Mouse (Mus musculus): ENCODE results near the gene Cnih1.

DNA sequence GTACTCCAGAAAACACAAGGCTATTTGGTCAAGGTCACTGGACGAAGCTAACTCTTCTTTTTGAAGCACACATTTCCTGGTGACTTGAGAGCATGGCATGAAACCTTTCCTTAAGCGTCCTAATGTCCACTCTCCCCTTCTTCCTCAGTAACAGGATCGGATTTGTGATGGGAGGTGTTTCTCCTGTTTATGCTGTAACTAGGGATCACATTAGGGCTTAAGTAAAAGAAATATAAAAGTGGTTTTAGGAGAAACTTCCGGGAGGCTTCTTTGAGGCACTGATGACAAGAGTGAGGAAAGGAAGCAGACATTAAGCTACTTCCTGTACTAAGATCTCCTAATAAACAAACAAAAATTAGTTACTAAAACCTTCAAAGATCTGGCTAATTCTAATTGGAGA lies 43.1 kb upstream of the Cnih1 start:
- TF ChIP-seq POLR2A (IDR thresholded peaks at IDR 0.05; ENCODE audit: borderline replicate concordance, insufficient read depth, low read length) (no peak), CTCF (IDR thresholded peaks at IDR 0.05; ENCODE audit: borderline replicate concordance, insufficient read depth, low read depth, low read length) (no peak)

Measured in cerebellum, adult 2 months (tissue).